Mouse (Mus musculus): ENCODE results near the gene Nhsl1.

- TF ChIP-seq POLR2A (IDR thresholded peaks at IDR 0.05; ENCODE audit: low read depth, low read length) (no peak), CTCF (IDR thresholded peaks at IDR 0.05; ENCODE audit: extremely low read depth, insufficient read length, insufficient replicate concordance, low read depth, low read length) (no peak)
These were observed 51.9 kb downstream of the Nhsl1 start for GRCm38 (mm10) chr10:18370475-18371286.
